Mouse (Mus musculus) lung, postnatal 14 days (tissue): ENCODE measurements around the gene Dnajb7.

Experiments
- DNase-seq: peaks from one replicate; pipeline ENCODE4 v3.0.0; 2021

The Dnajb7 gene

DNA sequence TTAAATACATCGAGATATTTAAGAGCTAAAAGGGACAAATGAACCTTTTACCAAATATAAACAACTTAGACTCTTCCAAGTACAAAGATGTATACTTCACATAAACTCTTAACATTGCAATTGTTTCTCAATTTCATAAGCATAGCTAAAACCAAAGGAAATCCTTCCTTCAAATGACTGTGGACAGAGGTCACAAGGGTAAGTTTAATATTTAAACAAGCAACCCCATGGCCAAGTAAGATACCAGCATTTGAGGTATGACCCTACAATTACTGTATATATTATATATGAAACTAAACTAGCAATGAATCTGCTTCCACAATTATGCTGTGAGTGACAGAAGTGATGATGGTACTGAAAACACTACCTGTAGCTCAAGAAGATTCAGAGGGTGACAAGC, 43.8 kb downstream of the Dnajb7 start:
- no peak for DNase-seq

DNA sequence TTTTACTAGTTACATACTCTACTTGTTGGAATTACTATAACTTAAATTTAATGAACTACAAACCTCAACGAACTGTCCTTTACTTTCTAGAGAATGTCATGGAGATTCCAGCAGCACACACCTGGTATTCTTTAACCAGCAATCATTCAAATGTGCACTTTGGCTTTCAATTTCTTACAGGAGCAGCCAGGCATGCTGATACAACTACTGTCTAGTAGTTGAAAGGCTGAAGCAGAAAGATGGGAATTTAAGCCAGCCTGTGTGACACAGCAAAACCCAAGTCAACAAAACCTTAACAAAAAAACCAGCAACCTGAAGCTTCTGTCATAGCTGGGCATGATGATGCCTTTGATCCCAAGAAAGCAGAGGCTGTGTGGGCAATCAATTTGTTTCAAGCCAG, 45.6 kb downstream of the Dnajb7 start:
- no peak for DNase-seq

DNA sequence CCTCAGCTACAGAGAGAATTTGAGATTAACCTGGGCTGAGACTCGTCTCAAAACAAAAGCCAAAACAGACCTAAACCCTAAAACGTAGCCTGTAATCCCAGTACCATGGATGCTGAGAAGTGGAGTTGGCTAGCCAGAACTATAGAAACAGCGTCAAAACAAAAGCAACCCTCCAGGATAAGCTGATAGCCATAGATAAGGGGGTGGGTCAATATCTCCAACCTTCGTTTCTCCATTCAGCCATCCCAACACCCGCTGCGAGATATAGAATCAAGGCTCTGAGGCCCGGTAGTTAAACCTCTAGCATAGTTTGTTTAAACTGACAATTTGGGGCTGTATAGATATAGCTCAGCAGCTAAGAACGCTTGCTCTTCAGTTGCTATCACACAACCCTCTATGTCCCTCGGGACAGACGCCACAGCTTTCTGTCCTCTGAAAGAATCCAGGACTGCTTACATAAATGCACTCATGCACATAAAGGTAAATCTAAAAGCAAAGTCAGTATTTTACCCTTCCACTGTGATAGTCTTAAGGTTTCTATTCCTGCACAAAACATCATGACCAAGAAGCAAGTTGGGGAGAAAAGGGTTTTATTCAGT, 46.6 kb downstream of the Dnajb7 start:
- no peak for DNase-seq

DNA sequence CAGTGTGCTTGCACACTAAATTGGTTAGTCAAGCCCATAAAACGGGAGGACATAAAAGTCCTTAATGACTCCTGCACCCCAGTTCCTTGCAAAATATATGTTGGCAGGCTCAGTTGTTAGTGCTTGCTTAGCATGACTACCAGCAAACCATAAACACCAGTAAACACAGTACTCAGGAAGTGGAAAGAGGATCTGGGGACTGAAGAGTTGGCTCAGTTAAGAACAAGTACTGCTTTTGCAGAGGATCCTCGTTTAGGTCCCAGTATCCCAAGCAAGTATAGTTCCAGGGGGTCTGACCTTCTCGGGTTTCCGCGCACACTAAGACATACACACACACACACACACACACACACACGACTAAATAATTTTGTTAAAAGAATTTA, 47.1 kb downstream of the Dnajb7 start:
- no peak for DNase-seq

DNA sequence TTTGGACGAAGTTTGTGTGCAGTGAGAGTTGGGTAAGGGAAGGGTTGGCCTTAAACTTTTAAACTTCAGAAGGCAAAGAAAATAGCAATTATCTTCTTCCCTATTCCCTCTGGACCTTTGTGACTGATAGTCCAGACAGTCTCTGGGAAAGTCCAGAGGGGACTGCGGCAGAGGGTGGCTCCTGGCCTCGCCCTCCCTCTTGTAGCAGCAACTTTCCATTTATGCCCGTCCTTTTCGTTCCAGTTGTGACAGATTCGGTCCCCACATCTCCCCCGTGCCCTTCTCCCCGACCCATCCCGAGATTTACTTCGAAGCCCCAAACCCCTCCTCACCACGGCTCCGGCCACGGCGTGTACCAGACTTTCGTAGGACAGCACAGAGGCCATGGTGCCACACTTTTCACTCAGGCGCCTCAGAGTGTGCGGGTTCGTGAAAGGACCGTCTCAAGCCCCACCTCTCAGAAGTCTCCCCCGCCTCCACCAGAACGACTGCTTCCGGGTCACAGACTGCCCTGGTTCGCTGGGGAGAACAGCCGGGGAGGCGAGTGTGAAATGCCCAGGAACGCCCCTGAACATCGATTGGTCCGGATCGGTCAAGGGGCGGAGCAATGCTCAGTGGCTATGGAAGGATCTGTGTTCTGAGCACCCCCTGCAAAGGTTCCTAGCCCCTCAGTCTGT, 47.6 kb downstream of the Dnajb7 start, which contains the start of gene Slc25a17:
Slc25a17 (minus strand) TSS at position 468 of the 677 bp plus-strand sequence.
- peak; percentile 96 for DNase-seq

DNA sequence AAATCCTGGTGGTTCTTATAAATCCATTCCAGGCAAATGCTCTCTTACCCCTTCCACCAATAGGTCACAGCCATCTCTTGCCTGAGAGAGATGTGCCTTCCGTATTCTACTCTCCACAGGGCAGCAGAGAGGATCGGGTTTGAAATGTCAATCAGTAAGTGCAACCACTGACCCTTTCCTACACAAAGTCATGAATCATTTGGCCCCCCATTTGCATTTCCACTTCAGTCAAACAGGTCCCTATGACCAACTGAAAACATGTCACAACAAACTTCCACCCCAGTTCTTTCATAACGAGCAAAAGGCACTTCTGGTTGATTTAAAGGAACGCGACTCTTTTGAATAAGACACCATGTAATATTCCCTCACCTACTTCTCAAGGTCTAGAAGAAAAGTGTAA, 48.7 kb downstream of the Dnajb7 start:
- DNase-seq: no peak

DNA sequence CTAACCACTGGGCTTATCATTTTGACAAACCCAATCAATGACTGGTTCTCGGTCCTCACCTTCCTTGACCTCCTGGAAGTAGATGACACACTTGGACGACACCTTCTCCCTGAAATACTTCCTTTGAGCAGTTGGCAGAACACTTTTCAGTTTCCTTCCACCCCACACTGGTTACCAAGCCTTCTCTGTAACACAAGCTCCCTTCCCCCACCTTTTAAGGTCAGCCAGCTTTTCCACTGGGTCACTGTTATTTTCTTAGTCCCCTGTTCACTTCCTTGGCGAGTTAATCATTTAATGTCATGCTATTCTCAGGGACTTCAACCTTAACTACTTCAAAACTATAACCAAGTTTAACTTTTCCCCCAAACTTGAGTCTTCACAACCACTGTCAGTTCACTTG, 49.2 kb downstream of the Dnajb7 start:
- DNase-seq: no peak

DNA sequence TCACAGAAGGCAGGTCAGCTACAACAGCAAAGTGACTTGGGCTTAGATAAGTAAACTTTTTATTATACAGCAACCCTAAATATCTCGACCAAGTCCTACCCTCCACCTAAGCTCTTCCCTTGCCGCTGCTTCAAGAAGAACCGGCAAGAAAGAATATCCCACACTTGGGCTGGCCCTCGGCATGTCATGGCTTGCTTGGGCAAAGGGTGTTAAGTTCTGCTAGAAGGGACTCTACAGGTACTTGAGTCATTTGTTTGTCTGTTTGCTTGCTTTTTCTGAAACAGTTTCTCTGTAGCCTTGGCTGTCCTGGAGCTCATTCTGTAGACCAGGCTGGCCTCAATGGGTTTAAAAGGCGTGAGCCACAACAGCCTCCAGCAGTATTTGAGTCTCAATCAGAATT, 51.2 kb downstream of the Dnajb7 start:
- no peak for DNase-seq
